Mouse (Mus musculus) kidney, postnatal 0 days (tissue): Measurements from ENCODE around the gene Qsox2. TPM values are rescaled to one million over a fixed set of nuclear protein-coding genes. Genes with fewer than 3 reads are reported as not detected.
A peak's percentile ranks its signal among the peaks of the same experiment; 100 is the strongest.

ENCODE experiments used
- ATAC-seq: fragments of 200-750 bp; cut with Nextera tagmentation; replicated peaks from 2 replicates; pipeline ENCODE4 v1.8.0; 2017; ENCODE audit warnings: low read depth, moderate number of reproducible peaks, moderate TSS enrichment, moderate library complexity; ENCODE audit not compliant: low FRiP score
- DNase-seq: peaks from one replicate; pipeline ENCODE4 v3.0.0-alpha.2; 2016; ENCODE audit warnings: low spot score
- H3K27ac ChIP-seq: fragments of 300-500 bp; sonication (generic); 2 replicates; pipeline ENCODE4 v1.5.1; 2014; ENCODE audit warnings: mild to moderate bottlenecking
- H3K27me3 ChIP-seq: fragments of 300-500 bp; sonication (generic); 2 replicates; pipeline ENCODE4 v1.6.1; 2014; ENCODE audit warnings: low read length, mixed read lengths; ENCODE audit not compliant: insufficient read depth
- H3K36me3 ChIP-seq: fragments of 300-500 bp; sonication (generic); 2 replicates; pipeline ENCODE4 v1.6.1; 2014; ENCODE audit warnings: low read length, mixed read lengths; ENCODE audit not compliant: insufficient read depth
- H3K4me1 ChIP-seq: fragments of 300-500 bp; sonication (generic); replicated peaks from 2 replicates; pipeline ENCODE4 v1.6.1; 2014; ENCODE audit warnings: antibody characterized with exemption, low read length, mixed read lengths; ENCODE audit not compliant: insufficient read depth
- H3K4me2 ChIP-seq: fragments of 300-500 bp; sonication (generic); 2 replicates; pipeline ENCODE4 v1.6.1; 2014; ENCODE audit warnings: mild to moderate bottlenecking, low read length, moderate library complexity, mixed read lengths
- H3K4me3 ChIP-seq: fragments of 300-500 bp; sonication (generic); replicated peaks from 2 replicates; pipeline ENCODE4 v1.5.1; 2014; ENCODE audit warnings: low read depth, low read length
- H3K9ac ChIP-seq: fragments of 300-500 bp; sonication (generic); 2 replicates; pipeline ENCODE4 v1.6.1; 2014; ENCODE audit warnings: low read depth, low read length
- H3K9me3 ChIP-seq: fragments of 300-500 bp; sonication (generic); replicated peaks from 2 replicates; pipeline ENCODE4 v1.6.1; 2016; ENCODE audit warnings: low read length, inconsistent platforms, mixed read lengths
- CTCF ChIP-seq: IDR thresholded peaks from 2 replicates; pipeline ENCODE4 v1.5.1; 2016; ENCODE audit warnings: antibody characterized with exemption, low read depth, mild to moderate bottlenecking, moderate library complexity
- WGBS: fragments of 180-500 bp; shearing (Covaris S2); extraction: QIAGEN DNeasy Blood & Tissue Kit; methylation state at CpG from one replicate; pipeline ENCODE4 v1.1.7; 2014; 5-methylcytosine and 5-hydroxymethylcytosine counted together
- polyA plus RNA-seq: library from polyadenylated mRNA; unstranded; fragments of >200 nt; fragmentation: Nextera tagmentation; extraction: Ambion mirVana; gene quantifications from 2 replicates; pipeline ENCODE4 v1.2.1, GENCODE M21; 2015

The Qsox2 gene
- polyA plus RNA-seq, 1 experiment from 2014 or later: 11.3 TPM

DNA sequence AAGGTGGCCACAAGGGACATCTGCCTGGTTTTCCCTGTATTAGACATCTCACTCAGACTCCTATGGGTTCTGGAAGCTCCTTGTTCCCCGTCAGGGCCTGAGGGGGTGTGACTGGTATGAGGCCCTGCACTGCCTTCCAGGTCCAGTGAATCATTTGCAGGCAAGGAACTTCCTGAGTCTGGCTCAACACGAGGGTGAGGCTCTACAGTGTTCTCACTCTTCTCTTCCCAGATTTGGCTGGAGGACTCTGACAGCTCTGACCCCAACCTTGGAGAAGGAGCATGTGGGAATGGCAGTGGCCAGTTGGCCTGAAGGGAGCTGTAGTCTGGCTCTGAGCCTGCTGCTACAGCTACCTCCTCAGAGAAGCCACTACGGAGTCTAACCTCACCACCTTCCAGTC, 10.2 kb upstream of the Qsox2 start:
- ATAC-seq (no peak), DNase-seq (no peak)
- Histone ChIP-seq H3K9me3 (no peaks in the 10 kb centered on the region), H3K4me3 (no peak overlapping the region), H3K27ac (no peak overlapping the region), H3K36me3 (no peaks in the 10 kb centered on the region), H3K9ac (no peak overlapping the region), H3K4me1 (no peaks in the 10 kb centered on the region), H3K4me2 (no peak overlapping the region), H3K27me3 (no peaks in the 10 kb centered on the region)
- 40% methylated on average over 3 of the region's 3 CpGs for WGBS
- no peak for TF ChIP-seq CTCF

DNA sequence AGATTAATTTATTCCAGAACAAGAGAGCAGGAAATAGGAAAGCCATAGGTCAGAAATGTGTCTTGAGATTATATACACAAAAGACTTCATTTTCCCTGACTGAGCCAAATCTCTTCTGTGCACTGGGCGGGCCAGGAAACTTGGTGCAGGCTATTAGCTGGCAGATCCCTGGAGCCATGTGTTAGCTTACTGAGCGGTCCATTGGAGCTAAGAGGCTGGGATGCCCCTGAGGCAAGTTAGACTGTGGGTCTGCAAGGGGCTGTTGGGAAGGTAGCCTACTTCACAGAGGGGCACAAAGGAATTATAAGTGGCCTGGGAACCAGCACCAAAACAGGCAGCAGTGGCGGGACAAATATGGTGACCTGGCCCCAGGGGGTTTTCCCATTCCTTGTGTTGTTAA, 3.5 kb upstream of the Qsox2 start:
- Histone ChIP-seq H3K4me2 (no peak overlapping the region), H3K27ac (no peak overlapping the region), H3K9me3 (no peaks in the 10 kb centered on the region), H3K9ac (no peak overlapping the region), H3K4me1 (peaks cover 6% of the 10 kb centered on the region), H3K36me3 (no peaks in the 10 kb centered on the region), H3K4me3 (no peak overlapping the region), H3K27me3 (no peaks in the 10 kb centered on the region)
- ATAC-seq (no peak), DNase-seq (peak; percentile 16)
- WGBS: 53% methylated on average over 3 of the region's 3 CpGs
- no peak for TF ChIP-seq CTCF

DNA sequence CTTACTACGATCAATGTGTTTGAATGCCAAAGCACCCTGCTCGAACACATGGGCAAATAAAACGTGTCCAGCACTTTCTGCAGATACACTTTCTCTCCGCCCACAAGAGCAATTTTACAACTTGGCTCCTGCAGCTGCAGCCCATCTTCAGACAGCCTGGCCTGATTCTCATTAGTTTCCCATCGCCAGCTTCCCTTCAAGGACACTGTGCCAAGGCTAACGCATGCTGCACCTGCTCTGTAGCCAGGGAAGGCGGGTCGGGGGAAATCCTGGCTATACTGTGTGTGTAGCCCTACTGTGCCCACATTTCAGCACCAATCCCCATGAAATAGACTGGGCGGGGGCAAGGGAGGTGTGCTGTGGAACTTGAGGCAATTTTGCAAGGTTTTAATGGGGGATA, 3.0 kb upstream of the Qsox2 start:
- Histone ChIP-seq H3K9ac (no peak overlapping the region), H3K27ac (no peak overlapping the region), H3K4me3 (no peak overlapping the region), H3K27me3 (no peaks in the 10 kb centered on the region), H3K4me1 (peaks cover 6% of the 10 kb centered on the region), H3K4me2 (no peak overlapping the region), H3K36me3 (no peaks in the 10 kb centered on the region), H3K9me3 (no peaks in the 10 kb centered on the region)
- no peak for ATAC-seq
- TF ChIP-seq CTCF: no peak
- DNase-seq: peak; percentile 17
- 33% methylated on average over 9 of the region's 9 CpGs for WGBS

DNA sequence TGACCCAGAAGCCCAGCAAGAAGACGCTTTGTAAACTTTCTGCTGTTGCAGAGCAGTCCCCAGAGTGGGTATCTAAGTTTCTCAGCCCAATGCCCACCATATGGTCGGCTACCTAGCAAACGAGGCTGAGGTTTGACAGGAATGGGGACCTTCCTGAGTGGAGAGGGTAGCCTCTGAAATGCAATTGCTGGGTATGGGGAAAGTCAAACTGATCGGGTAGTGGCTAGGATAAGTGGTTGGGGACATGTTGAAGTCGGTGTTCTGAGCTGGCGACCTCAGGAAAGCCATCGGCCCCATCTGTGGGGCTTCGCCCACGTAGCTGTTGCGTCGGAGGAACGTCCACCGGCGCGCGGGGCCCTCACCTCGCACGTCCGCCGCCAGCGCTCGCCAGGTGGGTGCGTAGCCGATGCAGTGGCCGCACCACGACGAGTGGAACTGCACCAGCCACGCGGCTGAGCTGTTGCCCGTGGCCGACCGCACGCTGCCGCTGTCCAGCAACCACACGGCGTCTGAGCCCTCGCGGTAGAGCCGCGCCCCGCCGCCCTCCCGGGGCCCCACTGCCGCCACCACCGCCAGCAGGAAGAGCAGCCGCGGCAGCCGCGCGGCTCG, 540 bp downstream of the Qsox2 start:
- Histone ChIP-seq H3K27me3 (no peaks in the 10 kb centered on the region), H3K27ac (peak overlapping the region; percentile 72), H3K36me3 (no peaks in the 10 kb centered on the region), H3K4me2 (peak overlapping the region; percentile 89), H3K4me1 (peaks cover 6% of the 10 kb centered on the region), H3K9me3 (no peaks in the 10 kb centered on the region), H3K4me3 (peak overlapping the region; percentile 74), H3K9ac (peak overlapping the region; percentile 73)
- under 1% methylated on average over 45 of the region's 51 CpGs for WGBS
- DNase-seq: no peak
- no peak for TF ChIP-seq CTCF
- ATAC-seq: peak; percentile 41; the same call in 1 of the 2 replicates

DNA sequence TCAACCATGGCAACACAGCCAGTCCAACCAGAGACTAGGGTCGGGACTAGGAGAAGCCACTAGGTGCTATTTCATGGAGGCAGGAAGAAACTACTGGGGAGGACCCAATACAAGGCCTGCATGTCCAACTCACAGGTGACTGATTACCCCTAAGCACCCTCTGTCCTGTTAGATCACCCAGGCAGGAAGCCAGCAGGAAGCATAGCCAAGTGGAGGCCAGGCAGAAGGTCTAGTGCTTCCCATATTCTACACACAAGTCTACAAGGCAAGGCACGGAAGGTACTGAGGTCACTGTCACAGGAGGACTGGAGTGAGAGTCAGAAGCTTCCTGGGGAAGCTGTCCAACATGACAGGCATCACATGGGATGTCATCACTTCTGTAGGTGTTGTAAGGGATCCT, 2.6 kb downstream of the Qsox2 start:
- H3K4me2 ChIP-seq: no peak overlapping the region
- H3K36me3 ChIP-seq: no peaks in the 10 kb centered on the region
- DNase-seq (no peak), ATAC-seq (no peak)
- H3K9me3 ChIP-seq: no peaks in the 10 kb centered on the region
- no peaks in the 10 kb centered on the region for H3K27me3 ChIP-seq
- no peak overlapping the region for H3K9ac ChIP-seq
- no peak overlapping the region for H3K27ac ChIP-seq
- peaks cover 6% of the 10 kb centered on the region for H3K4me1 ChIP-seq
- no peak overlapping the region for H3K4me3 ChIP-seq
- TF ChIP-seq CTCF: no peak
- WGBS: 76% methylated on average over 2 of the region's 2 CpGs

DNA sequence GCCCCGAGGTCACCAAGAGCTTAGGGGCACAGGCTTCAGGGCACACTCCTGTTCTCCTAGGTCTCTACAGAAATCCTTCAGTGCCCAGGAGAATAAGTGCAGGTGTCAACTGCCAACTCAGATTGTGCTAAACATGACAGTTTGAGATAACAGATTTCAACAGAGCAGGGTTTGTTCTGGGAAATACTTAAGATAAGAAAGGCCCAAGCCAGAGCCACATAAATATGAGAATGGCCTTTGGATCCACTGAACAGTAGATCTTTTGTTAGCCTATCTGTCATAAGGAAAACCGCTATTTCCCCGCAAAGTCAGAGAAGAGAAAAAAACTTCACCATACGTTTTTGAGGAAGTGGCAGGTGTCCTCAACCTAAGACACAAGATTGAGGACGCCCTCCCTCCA, 3.1 kb downstream of the Qsox2 start:
- no peak for ATAC-seq
- H3K4me2 ChIP-seq: no peak overlapping the region
- no peak for TF ChIP-seq CTCF
- WGBS: 83% methylated on average over 5 of the region's 5 CpGs
- no peak overlapping the region for H3K4me3 ChIP-seq
- no peak overlapping the region for H3K9ac ChIP-seq
- no peaks in the 10 kb centered on the region for H3K27me3 ChIP-seq
- no peaks in the 10 kb centered on the region for H3K36me3 ChIP-seq
- H3K27ac ChIP-seq: no peak overlapping the region
- no peaks in the 10 kb centered on the region for H3K9me3 ChIP-seq
- peaks cover 6% of the 10 kb centered on the region for H3K4me1 ChIP-seq
- DNase-seq: no peak

DNA sequence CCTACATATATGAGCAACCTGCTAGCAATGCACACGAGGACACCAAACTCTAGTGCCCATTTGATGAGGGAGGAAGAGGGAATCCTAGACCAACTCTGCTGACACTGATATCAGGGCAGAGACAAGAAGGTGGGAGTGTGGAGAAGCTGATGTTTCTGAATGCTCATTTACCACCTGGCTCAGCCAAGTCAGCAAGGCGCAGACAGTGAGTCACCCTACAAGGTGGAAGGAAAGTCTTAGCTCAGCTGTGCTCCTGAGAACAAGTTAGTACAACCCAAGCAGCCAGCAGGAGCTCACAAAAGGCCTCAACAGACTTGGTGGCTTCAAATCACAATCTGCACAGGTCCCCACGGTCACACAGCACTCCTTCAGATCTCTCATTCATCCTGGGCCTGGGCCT, 6.0 kb downstream of the Qsox2 start:
- ATAC-seq: no peak
- Histone ChIP-seq H3K27me3 (no peaks in the 10 kb centered on the region), H3K9me3 (no peaks in the 10 kb centered on the region), H3K9ac (no peak overlapping the region), H3K4me3 (no peak overlapping the region), H3K4me2 (no peak overlapping the region), H3K27ac (no peak overlapping the region), H3K36me3 (no peaks in the 10 kb centered on the region), H3K4me1 (peaks cover 2% of the 10 kb centered on the region)
- no peak for DNase-seq
- WGBS: 65% methylated on average over 3 of the region's 3 CpGs
- TF ChIP-seq CTCF: no peak
